Mouse (Mus musculus): ENCODE results near the gene H2-M10.1.

The H2-M10.1 gene

DNA sequence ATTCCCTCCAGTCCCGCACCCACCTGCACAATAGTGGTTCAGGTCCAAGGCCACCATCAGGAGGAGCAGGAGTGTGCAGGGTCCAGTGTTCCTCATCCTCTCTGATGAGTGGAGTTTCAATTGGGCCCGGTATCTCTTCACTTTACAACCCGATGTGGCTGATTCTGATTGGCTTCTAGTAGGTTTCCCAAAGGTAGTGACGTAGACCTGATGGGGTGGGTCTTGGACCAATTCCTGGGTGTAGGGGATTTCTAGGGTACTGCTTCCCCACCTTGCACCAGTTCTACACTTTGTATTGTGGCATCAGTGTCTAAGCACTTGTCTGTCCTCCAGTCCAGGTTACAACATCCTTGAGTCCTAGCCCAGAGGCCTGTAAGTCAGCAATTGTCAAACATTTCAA lies at the start of gene H2-M10.1:
Gene H2-M10.1 (minus strand): TSS at position 101 of the 400 bp plus-strand sequence.
- WGBS, result 90% methylated on average over 4 of the region's 4 CpGs

DNA sequence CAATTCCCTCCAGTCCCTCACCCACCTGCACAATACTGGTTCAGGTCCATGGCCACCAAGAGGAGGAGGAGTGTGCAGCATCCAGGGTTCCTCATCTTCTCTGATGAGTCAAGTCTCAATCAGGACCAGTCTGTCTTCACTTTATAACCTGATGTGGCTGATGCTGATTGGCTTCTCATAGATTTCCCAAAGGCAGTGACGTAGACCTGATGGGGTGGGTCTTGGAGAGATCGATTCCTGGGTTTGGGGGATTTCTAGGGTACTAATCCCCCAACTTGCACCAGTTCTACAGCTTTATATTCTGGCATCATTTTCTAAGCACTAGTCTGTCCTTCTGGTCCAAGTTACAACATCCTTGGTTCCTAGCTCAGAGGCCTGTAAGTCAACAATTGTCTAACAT lies 42.4 kb upstream of the H2-M10.1 start, which contains the start of gene H2-M10.3:
Gene H2-M10.3 (minus strand): TSS at position 101 of the 400 bp plus-strand sequence.
- WGBS, result 93% methylated on average over 2 of the region's 2 CpGs

DNA sequence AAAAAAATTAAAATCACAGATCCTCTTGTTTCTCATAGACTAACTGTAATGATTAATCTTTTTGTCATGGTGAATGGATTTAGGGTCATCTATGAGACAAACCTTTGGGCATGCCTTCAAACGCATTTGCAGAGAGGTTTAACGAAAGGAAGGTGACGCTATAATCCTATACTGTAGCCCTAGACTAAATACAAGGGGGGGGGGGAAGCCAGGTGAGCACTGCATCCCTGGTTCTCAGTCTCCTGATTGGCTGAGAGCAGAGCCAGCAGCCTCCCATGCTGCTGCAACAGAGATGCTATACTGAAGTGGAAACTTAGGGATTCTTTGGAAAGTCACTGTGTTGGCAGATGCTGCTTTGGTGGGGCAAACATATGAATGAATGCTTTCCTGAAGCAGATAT lies 29.8 kb upstream of the H2-M10.1 start:
- 33% methylated on average over 3 of the region's 3 CpGs for WGBS

DNA sequence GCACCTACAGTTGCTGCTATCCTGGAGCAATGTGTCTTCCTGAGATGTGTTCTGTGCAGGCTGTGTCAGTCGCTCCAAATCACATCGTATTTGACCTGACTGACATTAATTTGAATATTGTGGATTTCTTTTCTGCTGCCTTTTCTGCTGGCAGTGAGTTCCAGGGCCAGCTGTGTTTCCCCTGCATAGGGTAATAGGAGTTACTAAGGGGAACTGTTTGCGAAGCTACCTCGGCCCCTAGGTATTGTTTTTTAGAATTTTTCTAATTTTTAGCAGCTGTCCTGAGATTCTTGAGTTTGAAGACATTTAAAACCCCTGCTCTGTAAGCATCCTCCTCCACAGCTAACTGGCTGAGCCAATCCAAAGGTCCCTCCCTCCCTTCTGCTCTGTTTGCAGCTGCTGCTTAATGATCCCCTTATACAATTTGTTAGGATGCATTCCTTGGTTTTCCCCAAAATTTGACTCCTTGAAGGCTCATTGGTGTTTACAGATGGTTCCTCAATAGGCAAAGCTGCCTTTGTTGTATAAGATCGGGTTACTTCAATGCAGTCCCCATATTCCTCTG lies 10.2 kb downstream of the H2-M10.1 start:
- WGBS, result 23% methylated on average over 5 of the region's 5 CpGs

DNA sequence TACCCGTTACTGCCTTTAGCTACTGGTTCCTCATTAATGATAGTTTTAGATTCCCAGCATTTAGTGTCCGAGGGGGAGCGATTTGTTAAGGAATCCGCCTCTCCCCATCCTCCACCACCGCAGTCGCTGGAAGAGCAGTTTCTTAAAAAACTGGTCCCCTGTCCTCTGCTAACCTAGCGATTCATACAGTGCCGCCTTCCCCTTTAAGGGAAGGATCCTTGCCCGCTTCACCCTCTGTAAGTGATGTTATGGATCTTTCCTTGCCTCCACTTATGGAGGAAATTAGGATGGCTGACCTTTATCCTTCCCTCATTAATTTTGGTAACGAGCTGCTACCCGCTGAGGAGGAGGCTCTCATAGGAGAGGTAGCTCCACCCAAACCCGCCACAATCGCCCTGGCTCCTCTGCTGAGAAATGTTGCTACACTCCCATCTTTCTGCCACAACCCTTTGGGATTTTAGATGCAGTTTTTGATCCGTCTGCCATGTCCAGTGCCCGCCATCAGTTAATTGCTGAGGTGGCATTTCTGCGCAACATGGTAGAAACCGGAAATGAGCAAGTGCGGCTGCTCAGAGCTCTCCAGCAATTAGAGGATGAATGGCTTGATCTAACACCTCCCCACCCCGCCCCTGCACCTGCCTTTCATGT lies 10.8 kb downstream of the H2-M10.1 start:
- WGBS, result under 1% methylated on average over 19 of the region's 19 CpGs

DNA sequence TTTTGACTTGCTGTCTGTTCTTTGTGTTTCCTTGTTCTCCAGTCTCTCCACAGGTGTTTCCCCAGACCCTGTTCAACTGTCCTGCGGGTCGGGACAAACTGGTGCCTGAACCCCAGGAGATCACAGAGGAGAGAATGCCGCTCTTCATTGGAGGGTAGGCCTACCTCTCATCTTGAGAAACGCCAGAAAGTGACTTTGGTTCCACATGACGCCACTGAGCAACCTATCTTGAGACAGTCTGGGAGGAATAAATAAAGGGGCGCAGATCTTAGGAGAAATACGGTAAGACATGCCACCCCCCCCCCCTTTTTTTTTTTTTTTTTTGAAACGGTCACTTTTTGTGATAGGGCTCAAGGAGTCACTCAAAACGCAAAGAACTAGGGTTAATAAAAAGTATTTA lies 11.4 kb downstream of the H2-M10.1 start:
- WGBS, result 3% methylated on average over 9 of the region's 9 CpGs

DNA sequence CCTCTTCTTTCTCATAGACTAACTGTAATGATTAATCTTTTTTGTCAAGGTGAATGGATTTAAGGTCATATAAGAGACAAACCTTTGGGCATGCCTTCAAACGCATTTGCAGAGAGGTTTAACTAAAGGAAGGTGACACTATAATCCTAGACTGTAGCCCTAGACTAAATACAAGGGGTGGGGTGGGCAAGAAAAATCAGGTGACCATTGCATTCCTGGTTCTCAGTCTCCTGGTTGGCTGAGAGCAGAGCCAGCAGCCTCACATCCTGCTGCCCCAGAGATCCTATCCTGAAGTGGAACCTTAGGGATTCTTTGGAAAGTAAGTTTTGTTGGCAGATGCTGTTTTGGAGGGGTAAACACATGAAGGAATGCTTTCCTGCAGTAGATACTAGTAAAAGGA lies 16.7 kb downstream of the H2-M10.1 start:
- 47% methylated on average over 1 of the region's 1 CpGs for WGBS

DNA sequence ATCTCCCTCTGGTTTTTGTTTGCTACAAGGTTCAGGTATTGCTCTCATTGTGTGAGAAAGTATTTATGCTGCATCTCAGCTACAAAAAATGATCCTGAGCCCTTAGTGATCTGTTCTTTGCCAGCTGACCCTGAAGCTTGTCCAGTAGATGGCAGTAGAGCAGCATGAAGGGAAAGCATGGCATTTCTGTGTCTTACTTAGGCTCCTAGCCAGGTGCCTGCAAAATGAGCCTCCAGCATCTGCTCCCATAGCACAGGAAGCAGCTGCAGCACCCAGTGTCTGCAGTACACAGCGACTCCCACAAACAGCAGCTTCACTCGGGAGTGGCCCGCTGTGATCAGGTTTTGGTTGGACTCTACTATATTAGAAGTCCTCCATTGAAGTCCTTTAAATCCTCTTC lies 17.1 kb downstream of the H2-M10.1 start:
- 1% methylated on average over 3 of the region's 3 CpGs for WGBS

DNA sequence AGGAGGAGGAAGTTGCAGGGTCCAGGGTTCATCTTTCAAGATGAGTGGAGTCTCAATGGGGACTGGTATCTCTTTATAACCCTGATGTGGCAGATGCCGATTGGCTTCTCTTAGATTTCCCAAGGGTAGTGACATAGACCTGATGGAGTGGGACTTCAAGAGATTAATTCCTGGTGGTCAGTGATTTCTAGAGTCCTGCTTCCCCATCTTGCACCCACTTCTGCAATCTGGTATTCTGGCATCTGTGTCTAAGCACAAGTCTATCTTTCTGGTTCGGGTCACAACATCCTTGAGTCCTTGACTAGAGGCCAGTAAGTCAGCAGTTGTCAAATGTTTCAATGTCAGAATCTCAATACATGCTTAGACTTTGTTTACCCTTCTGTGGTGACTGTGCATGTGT lies 39.6 kb downstream of the H2-M10.1 start, which contains the start of gene H2-M10.2:
Gene H2-M10.2 (minus strand): TSS at position 101 of the 400 bp plus-strand sequence.
- 92% methylated on average over 2 of the region's 2 CpGs for WGBS

DNA sequence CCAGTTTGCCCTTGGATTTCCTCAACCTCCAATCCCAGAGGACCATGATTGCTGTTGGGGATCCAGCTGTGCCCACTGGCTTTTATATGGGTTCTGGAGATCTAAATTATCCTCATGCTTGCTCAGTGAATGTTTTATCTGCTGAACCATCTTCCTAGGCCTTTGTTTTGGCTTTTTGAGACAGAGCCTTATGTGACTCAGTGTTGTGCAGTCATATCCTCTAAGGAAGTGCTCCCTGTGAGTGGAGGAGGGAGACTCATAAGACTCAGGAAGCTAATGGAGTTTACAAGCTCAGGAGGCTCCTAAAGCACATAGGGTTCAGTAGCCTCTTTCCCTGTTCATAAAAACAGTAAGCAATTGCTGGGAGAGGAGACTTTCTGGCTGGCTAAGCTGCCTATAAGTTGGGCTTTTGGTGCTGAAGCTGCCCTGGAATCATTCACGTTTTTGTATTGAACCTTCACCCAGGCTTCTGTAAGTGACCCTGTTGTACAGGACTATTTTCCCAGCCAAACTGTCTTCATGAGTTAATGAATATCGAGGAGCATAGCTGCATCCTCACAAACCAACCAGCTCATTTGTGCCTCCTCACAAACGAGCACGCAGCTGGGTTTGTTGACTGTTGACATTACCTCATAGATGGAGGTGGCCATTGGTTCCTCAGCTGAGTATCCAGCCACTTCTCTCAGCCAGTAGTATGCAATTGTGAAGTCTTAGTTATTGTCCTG lies 44.3 kb downstream of the H2-M10.1 start:
- 92% methylated on average over 4 of the region's 4 CpGs for WGBS

DNA sequence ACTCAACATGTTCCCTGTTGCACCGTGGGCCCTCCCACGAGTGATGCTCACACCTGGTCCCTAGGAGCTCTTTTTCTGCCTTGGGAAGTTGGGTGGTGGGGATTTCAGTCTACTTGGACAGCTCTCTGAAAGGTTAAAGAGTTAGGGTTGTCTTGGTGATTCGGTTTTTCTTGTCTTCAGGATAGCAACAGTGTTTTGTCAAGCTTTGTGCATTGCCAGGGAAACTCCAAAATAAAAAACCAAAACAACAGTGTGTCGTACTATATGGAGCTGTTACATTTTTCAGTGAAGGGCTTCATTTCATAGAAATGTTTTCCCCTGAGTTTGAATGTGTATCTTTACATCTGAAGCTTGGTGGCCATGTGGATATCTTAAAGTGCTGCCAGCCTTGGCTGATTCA lies 51.2 kb downstream of the H2-M10.1 start:
- 63% methylated on average over 4 of the region's 4 CpGs for WGBS

DNA sequence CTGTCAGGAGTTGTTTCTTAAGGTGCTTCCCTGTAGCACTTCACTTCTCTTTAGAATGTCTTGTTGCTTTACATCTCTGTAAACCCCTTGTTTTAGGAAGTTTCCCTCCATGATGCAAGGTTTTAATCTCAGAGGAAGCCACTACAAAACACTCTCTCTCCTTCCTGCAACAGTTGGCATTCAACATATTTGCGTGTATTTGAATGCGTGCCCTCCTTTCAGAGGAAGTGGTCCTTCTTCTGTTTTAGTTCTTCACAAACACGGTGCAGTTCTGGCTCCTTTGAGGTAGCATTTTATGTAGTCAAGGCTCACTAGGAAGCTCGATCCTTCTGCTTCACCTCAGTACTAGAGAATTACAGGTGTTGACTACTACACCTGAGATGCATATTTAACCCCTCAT lies 52.2 kb downstream of the H2-M10.1 start:
- WGBS, result 46% methylated on average over 4 of the region's 4 CpGs
